Mouse (Mus musculus) heart, postnatal 0 days (tissue): Measurements from ENCODE around the gene Klc3. TPM values are rescaled to one million over a fixed set of nuclear protein-coding genes. Genes with fewer than 3 reads are reported as not detected.

Experiments
- ATAC-seq: fragments of 200-750 bp; cut with Nextera tagmentation; 2 replicates; pipeline ENCODE4 v1.8.0; 2017; ENCODE audit warnings: low read depth, moderate number of reproducible peaks, moderate library complexity; ENCODE audit not compliant: insufficient read depth
- DNase-seq: peaks from one replicate; pipeline ENCODE4 v3.0.0-alpha.2; 2016; ENCODE audit warnings: low spot score
- H3K27ac ChIP-seq: fragments of 300-500 bp; sonication (generic); 2 replicates; pipeline ENCODE4 v1.5.1; 2014; ENCODE audit warnings: low read depth, mild to moderate bottlenecking
- H3K27me3 ChIP-seq: fragments of 300-500 bp; sonication (generic); 2 replicates; pipeline ENCODE4 v1.6.1; 2014; ENCODE audit warnings: low read length, mixed read lengths; ENCODE audit not compliant: control insufficient read depth, insufficient read depth
- H3K36me3 ChIP-seq: fragments of 300-500 bp; sonication (generic); replicated peaks from 2 replicates; pipeline ENCODE4 v1.6.1; 2014; ENCODE audit warnings: low read length, mixed read lengths; ENCODE audit not compliant: control insufficient read depth, insufficient read depth
- H3K4me1 ChIP-seq: fragments of 300-500 bp; sonication (generic); 2 replicates; pipeline ENCODE4 v1.6.1; 2014; ENCODE audit warnings: antibody characterized with exemption; ENCODE audit not compliant: control insufficient read depth, insufficient read depth
- H3K4me2 ChIP-seq: fragments of 300-500 bp; sonication (generic); 2 replicates; pipeline ENCODE4 v1.6.1; 2014; ENCODE audit warnings: low read depth, mild to moderate bottlenecking, low read length, moderate library complexity
- H3K4me3 ChIP-seq: fragments of 300-500 bp; sonication (generic); 2 replicates; pipeline ENCODE4 v1.5.1; 2014; ENCODE audit warnings: low read depth, low read length
- H3K9ac ChIP-seq: fragments of 300-500 bp; sonication (generic); replicated peaks from 2 replicates; pipeline ENCODE4 v1.6.1; 2014; ENCODE audit warnings: low read depth, low read length, mixed read lengths
- H3K9me3 ChIP-seq: fragments of 300-500 bp; sonication (generic); replicated peaks from 2 replicates; pipeline ENCODE4 v1.6.1; 2016; ENCODE audit warnings: low read length; ENCODE audit not compliant: control insufficient read depth
- CTCF ChIP-seq: IDR thresholded peaks from 2 replicates; pipeline ENCODE4 v1.5.1; 2016; ENCODE audit warnings: antibody characterized with exemption, control low read depth, low read depth
- EP300 ChIP-seq: IDR thresholded peaks from 2 replicates; pipeline ENCODE4 v1.6.1; 2016; ENCODE audit warnings: antibody characterized with exemption, low read depth
- WGBS: fragments of 180-500 bp; shearing (Covaris S2); extraction: QIAGEN DNeasy Blood & Tissue Kit; methylation state at CpG from one replicate; pipeline ENCODE4 v1.1.7; 2014; 5-methylcytosine and 5-hydroxymethylcytosine counted together
- polyA plus RNA-seq: library from polyadenylated mRNA; unstranded; fragments of >200 nt; fragmentation: Nextera tagmentation; extraction: Ambion mirVana; gene quantifications from 2 replicates; pipeline ENCODE4 v1.2.1, GENCODE M21; 2015
- total RNA-seq: library from RNA; depleted of rRNA; stranded (reverse); fragments of >200 nt; gene quantifications from 2 replicates; pipeline ENCODE4 v1.2.3, GENCODE M21; 2014; ENCODE audit warnings: low replicate concordance

The Klc3 gene
- total and polyA plus RNA-seq, 2 experiments from 2014 or later, result 0.72 TPM; not detected in 1

DNA sequence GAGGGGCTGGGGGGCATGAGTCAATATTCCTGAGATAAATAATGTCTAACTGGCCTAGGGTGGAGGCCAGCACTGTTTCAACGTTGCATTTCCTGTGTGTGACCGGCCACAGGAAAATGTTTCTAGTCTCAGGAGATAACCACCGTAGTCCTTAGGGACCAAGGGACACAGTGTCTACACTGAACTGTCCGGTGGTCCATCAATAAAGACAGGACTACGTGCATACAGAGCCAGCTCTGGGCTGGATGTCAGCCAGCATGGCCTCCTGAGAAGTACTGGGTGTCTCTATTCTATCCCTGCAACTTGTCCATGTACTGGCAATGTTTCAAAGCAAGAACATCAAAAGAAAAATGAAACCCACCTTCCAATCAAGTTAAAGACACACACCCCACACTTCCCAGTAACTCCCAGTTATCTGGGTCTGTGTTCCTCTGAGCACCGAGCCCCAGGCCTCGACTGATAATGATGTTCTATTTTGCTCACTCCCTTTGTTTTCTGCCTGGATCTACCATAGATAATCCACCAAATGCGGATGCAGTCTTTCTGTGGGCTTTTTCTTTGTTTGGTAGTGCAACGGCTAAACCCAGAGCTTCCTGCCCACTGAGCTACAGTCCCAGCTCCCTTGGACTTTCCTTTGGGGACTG is 37.7 kb upstream of the Klc3 start:
- Histone ChIP-seq H3K4me3 (no peak overlapping the region), H3K4me1 (no peaks in the 10 kb centered on the region), H3K9ac (no peak overlapping the region), H3K27me3 (no peaks in the 10 kb centered on the region), H3K9me3 (no peaks in the 10 kb centered on the region), H3K36me3 (peaks cover 59% of the 10 kb centered on the region), H3K27ac (0 out of 2 replicates have a peak overlapping the region, but pooled peaks have one; percentile 34), H3K4me2 (no peak overlapping the region)
- TF ChIP-seq CTCF (no peak), EP300 (no peak)
- ATAC-seq, result peak; percentile 35; the same call in 1 of the 2 replicates
- DNase-seq, result no peak
- WGBS, result 55% methylated on average over 9 of the region's 9 CpGs

DNA sequence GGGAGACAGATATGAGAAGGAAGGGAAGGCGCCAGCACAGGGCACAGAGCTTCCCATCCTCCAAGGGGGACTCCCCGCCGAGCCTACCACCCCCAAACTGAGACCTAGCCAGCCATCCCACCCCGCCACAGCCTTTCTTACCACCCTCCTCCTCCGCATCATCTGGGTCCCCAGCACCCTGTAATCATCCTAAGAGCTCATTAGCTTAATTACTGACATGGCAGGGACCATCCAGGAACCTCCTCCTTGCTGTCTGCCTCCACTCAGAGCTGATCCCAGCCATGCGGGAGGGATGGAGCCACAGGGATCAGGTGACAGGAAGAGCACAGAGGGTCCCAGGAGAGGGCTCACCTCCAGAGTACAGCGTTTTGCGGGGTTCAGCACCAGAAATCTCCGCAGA is 33.1 kb upstream of the Klc3 start:
- Histone ChIP-seq H3K9ac (no peak overlapping the region), H3K4me3 (no peak overlapping the region), H3K9me3 (no peaks in the 10 kb centered on the region), H3K4me2 (no peak overlapping the region), H3K27me3 (no peaks in the 10 kb centered on the region), H3K27ac (no peak overlapping the region), H3K4me1 (no peaks in the 10 kb centered on the region), H3K36me3 (peaks cover 86% of the 10 kb centered on the region)
- DNase-seq (no peak), ATAC-seq (no peak)
- WGBS, result 90% methylated on average over 9 of the region's 9 CpGs
- TF ChIP-seq CTCF (no peak), EP300 (no peak)

DNA sequence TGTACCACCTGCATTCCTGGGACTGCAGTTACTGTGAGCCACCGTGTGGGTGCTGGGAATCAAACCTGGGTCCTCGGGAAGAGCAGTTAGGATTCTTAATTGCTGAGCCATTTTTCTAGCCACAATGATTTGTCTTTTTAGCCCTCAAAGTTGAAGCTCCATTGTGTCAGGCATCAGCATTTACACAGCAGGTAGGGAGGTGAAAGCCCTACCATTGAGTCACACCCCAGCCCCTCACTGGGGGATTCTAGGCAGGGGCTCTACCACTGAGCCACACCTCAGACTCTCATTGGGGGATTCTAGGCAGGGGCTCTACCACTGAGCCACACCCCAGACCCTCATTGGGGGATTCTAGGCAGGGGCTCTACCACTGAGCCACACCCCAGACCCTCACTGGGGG is 32.4 kb upstream of the Klc3 start:
- DNase-seq (no peak), ATAC-seq (no peak)
- Histone ChIP-seq H3K36me3 (peaks cover 87% of the 10 kb centered on the region), H3K27ac (no peak overlapping the region), H3K4me2 (no peak overlapping the region), H3K9me3 (no peaks in the 10 kb centered on the region), H3K4me1 (no peaks in the 10 kb centered on the region), H3K4me3 (no peak overlapping the region), H3K27me3 (no peaks in the 10 kb centered on the region), H3K9ac (no peak overlapping the region)
- WGBS, result 100% methylated on average over 2 of the region's 2 CpGs
- TF ChIP-seq CTCF, result no peak

DNA sequence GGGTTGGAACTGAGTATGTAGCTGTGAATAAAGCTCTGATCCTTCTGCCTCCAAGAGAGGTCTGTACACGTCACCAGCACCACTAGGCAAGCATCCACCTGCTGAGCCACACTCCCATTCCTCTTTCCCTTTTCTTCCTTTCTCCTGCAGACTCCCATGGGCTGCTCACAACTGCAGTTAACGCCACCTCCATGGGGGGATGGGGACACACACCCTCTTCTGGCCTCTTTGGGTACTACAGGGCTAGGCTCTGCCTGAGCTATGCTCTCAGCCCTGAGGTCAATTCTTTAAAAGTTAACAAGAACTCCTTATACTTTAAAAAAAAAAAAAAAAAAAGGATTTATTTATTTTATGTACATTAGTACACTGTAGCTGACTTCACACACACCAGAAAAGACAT is 28.6 kb upstream of the Klc3 start:
- Histone ChIP-seq H3K4me1 (no peaks in the 10 kb centered on the region), H3K4me3 (no peak overlapping the region), H3K9ac (no peak overlapping the region), H3K4me2 (no peak overlapping the region), H3K27me3 (no peaks in the 10 kb centered on the region), H3K27ac (no peak overlapping the region), H3K9me3 (no peaks in the 10 kb centered on the region), H3K36me3 (peaks cover 99% of the 10 kb centered on the region)
- WGBS, result 91% methylated on average over 2 of the region's 2 CpGs
- ATAC-seq, result no peak
- DNase-seq, result no peak
- TF ChIP-seq CTCF (peak; percentile 17; the same call in 1 of the 2 replicates), EP300 (no peak)

DNA sequence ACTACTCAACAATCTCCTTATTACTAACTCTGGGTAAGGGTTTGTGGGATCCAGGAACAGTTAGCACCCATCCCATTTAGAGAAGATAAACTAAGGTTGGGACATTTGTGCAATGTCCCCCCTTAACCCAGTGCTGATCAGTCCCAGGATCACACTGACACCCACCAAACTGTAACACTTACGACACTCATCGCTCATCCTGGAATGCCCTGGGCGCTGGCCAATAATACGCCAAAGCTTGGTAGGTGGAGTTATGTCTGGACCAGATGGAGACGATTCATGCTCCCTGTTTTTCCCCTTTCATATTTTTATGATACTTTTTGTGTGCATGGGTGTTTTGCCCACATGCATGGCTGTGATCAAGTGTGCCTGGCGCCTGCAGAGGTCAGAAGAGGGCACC is 26.5 kb upstream of the Klc3 start:
- Histone ChIP-seq H3K4me2 (no peak overlapping the region), H3K4me1 (no peaks in the 10 kb centered on the region), H3K4me3 (no peak overlapping the region), H3K9me3 (no peaks in the 10 kb centered on the region), H3K27ac (no peak overlapping the region), H3K9ac (no peak overlapping the region), H3K36me3 (peaks cover 98% of the 10 kb centered on the region), H3K27me3 (no peaks in the 10 kb centered on the region)
- no peak for ATAC-seq
- DNase-seq, result no peak
- WGBS, result 80% methylated on average over 6 of the region's 6 CpGs
- no peak for TF ChIP-seq EP300
- TF ChIP-seq CTCF, result no peak

DNA sequence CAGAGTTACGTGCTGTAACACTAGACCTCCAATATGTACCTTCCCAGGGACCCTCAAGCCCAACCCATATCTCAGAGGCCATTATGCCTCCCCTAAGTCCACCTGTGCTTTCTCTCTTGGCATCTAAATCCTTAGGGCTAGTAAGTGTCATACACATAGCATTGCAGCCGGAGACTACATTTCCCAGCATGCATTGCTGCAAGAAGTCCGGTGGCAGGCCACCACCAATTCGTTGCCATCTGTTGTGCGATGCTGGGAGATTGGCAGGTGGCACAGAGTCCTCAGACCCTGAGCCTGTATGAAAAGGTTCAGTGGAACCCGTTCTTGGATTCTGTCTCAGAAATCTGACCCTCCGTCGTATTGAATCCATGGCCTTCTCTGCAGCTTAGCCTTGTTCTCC is 25.8 kb upstream of the Klc3 start:
- no peak for TF ChIP-seq EP300
- no peak for TF ChIP-seq CTCF
- Histone ChIP-seq H3K27ac (no peak overlapping the region), H3K9ac (no peak overlapping the region), H3K4me2 (no peak overlapping the region), H3K4me3 (no peak overlapping the region), H3K9me3 (no peaks in the 10 kb centered on the region), H3K4me1 (no peaks in the 10 kb centered on the region), H3K36me3 (peaks cover 98% of the 10 kb centered on the region), H3K27me3 (no peaks in the 10 kb centered on the region)
- DNase-seq (no peak), ATAC-seq (no peak)
- 70% methylated on average over 8 of the region's 8 CpGs for WGBS
